14 mouse cellular contexts compared by ENCODE assay signal in the genomic region with DNA sequence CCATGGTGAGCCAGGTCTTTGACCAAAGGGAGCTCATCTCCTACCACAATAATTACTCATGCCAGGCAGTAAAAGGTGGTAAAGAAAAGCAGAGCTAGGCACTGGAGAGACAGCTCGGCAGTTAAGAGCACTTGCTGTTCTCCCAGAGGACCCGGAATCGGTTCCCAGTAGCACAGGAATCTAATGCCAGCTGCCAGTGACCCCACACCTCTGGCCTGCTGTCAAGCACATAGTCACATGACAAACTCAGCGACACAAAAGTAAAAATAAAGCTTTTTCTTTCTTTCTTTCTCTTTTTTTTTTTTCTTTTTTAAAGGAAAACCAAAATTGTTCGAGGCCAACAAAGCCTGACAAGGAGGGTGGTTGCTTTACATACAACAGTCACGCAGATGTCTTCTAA. TPM values are rescaled to one million over a fixed set of nuclear protein-coding genes. Genes with fewer than 3 reads are reported as not detected.
DNase-seq lines count a peak whose midpoint lies in the region.
"Had no signal": no experiment of that assay in that cellular context is flagged by ENCODE, and none has a peak within 500 bp of the region (broad histone marks: within the 10 kb centered on the region; RNA-seq: fewer than 3 reads in every experiment).

No protein-coding gene starts in this region.

- DNase-seq in adrenal gland, postnatal 10 days = peak; percentile 52
- no peak for DNase-seq in adrenal gland, postnatal 4 days (ENCODE audit: low spot score in 2 of 2)
- DNase-seq in adrenal gland, postnatal 25 days = peak; percentile 17
- DNase-seq in adrenal gland, adult 18-20 months (ENCODE audit: low spot score in 2 of 2) = no peak
- no peak for DNase-seq in T-cell, adult 2 months (ENCODE audit: low spot score)
- DNase-seq: adrenal gland, adult 2 months; B cell, adult 2 months; cerebellum, adult 11 months; cerebellum, adult 18-20 months; cerebellum, adult 8-10 months; cerebellum, adult 9-11 months; cerebellum, postnatal 14 days; cerebellum, postnatal 36 days; embryo, embryonic 11 days had no signal

RNA-seq across cellular contexts. Expression of a gene that starts 4.1 kb away (rescaled TPM):
- total RNA-seq in adrenal gland, postnatal 10 days (2021) = 10 to 100 TPM in 1 of 2 experiments, 1 to 10 TPM in 1; 7.3 to 10.9 TPM
- total RNA-seq in adrenal gland, postnatal 4 days (2021) = 10 to 100 TPM; 15.4 to 16.1 TPM
- 9.5 and 12.5 TPM in 2 replicates for total RNA-seq in adrenal gland, postnatal 25 days (2021)
- total RNA-seq in adrenal gland, adult 18-20 months (2021) = 1 to 10 TPM; 5.5 to 5.8 TPM

RNA-seq across cellular contexts. Expression of a gene that starts 22.2 kb away (rescaled TPM):
- 10 to 100 TPM; 19.5 to 27.9 TPM for total RNA-seq in adrenal gland, postnatal 10 days (2021)
- total RNA-seq in adrenal gland, postnatal 4 days (2021) = 10 to 100 TPM; 27.5 to 31.1 TPM
- total RNA-seq in adrenal gland, postnatal 25 days (2021) = 23.6 and 36.7 TPM in 2 replicates
- total RNA-seq in adrenal gland, adult 18-20 months (2021) = 10 to 100 TPM; 25.5 to 26.7 TPM

RNA-seq across cellular contexts. Expression of a gene that starts 22.6 kb away (rescaled TPM):
- total RNA-seq in adrenal gland, postnatal 10 days (2021) = 100 to 1,000 TPM; 150 to 154 TPM
- total RNA-seq in adrenal gland, postnatal 4 days (2021) = 10 to 100 TPM; 59.1 to 64.7 TPM
- total RNA-seq in adrenal gland, postnatal 25 days (2021) = 72.1 and 75.4 TPM in 2 replicates
- total RNA-seq in adrenal gland, adult 18-20 months (2021) = 10 to 100 TPM; 79.9 to 86.8 TPM

Comparison
In these comparisons a context has a peak if more than half of its experiments do, and no peak if none do; other contexts are left out.
1. DNase-seq: peak in adrenal gland, postnatal 10 days (single experiment) and adrenal gland, postnatal 25 days (single experiment); none in adrenal gland, postnatal 4 days (0 of 2), adrenal gland, adult 18-20 months (0 of 2) and T-cell, adult 2 months (single experiment).